Mouse (Mus musculus) ES-Bruce4 (cell line): ENCODE results near the gene Rab11fip4. TPM values are rescaled to one million over a fixed set of nuclear protein-coding genes. Genes with fewer than 3 reads are reported as not detected.

ENCODE experiments used
- H3K27ac ChIP-seq: 2 replicates; pipeline ENCODE4 v1.5.1; 2012; ENCODE audit warnings: low read length, inconsistent platforms; ENCODE audit not compliant: insufficient read depth
- H3K27me3 ChIP-seq: 2 replicates; pipeline ENCODE4 v1.6.1; 2012; ENCODE audit warnings: mild to moderate bottlenecking, low read length, inconsistent platforms; ENCODE audit not compliant: control insufficient read depth, poor library complexity, insufficient read depth, severe bottlenecking
- H3K36me3 ChIP-seq: 2 replicates; pipeline ENCODE4 v1.6.1; 2012; ENCODE audit warnings: inconsistent platforms, mild to moderate bottlenecking, low read length, moderate library complexity; ENCODE audit not compliant: control insufficient read depth, poor library complexity, insufficient read depth, severe bottlenecking
- H3K4me1 ChIP-seq: one replicate; pipeline ENCODE4 v1.8.1; 2011; ENCODE audit warnings: low read length; ENCODE audit not compliant: control insufficient read depth, insufficient read depth
- H3K4me3 ChIP-seq: 2 replicates; pipeline ENCODE4 v1.5.1; 2011; ENCODE audit warnings: low read depth, mild to moderate bottlenecking, low read length
- H3K9ac ChIP-seq: 2 replicates; pipeline ENCODE4 v1.6.1; 2012; ENCODE audit warnings: low read depth, mild to moderate bottlenecking, inconsistent platforms; ENCODE audit not compliant: poor library complexity, severe bottlenecking
- H3K9me3 ChIP-seq: replicated peaks from 2 replicates; pipeline ENCODE4 v1.6.1; 2012; ENCODE audit warnings: mild to moderate bottlenecking, low read length, inconsistent platforms; ENCODE audit not compliant: control insufficient read depth, poor library complexity, insufficient read depth, severe bottlenecking
- CTCF ChIP-seq: IDR thresholded peaks from one replicate; pipeline ENCODE4 v1.8.1; 2011; ENCODE audit warnings: low read depth, low read length
- EP300 ChIP-seq: IDR thresholded peaks from 2 replicates; pipeline ENCODE4 v1.6.1; 2011; ENCODE audit warnings: low read depth, low read length; ENCODE audit not compliant: insufficient read depth
- POLR2A ChIP-seq: IDR thresholded peaks from one replicate; pipeline ENCODE4 v1.8.1; 2011; ENCODE audit warnings: low read length; ENCODE audit not compliant: insufficient read depth
- polyA plus RNA-seq: library from polyadenylated mRNA; stranded (reverse); fragments of >200 nt; gene quantifications from 2 replicates; pipeline ENCODE4 v1.2.4, GENCODE M21; 2011; ENCODE audit warnings: low read depth; ENCODE audit not compliant: missing spikeins, insufficient read depth, insufficient read length

Gene Rab11fip4
- polyA plus RNA-seq, 1 experiment = 28.9 TPM

DNA sequence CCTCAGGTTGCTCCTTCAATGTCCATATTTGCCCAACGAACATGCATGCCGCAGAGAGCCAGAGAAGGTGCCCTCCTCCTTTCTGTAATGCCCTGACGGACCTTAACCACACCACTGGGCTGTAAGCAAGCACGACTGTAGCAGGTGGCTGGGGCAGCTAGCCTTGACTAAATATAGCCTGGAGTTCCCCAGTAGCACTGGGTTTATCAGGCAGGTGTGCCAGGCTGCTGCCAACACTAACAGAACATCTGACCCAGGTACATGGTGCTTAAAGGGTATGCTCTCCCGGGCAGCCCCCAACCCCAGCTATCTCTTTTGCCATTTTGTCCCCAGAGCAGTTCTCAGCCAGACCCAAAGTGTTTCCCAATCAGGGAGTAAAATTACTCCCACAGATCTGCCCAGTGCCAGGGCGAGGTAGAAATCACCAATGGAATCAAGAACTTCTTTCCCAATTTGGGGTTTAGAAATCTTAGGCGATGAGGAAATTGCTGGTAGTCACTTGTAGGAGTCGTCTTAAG is 127.9 kb downstream of the Rab11fip4 start:
- Histone ChIP-seq H3K27ac (no peak overlapping the region), H3K4me1 (peaks cover 5% of the 10 kb centered on the region), H3K4me3 (no peak overlapping the region), H3K9me3 (no peaks in the 10 kb centered on the region), H3K27me3 (no peaks in the 10 kb centered on the region), H3K9ac (no peak overlapping the region), H3K36me3 (no peaks in the 10 kb centered on the region)
- TF ChIP-seq CTCF (no peak), EP300 (no peak), POLR2A (no peak)

DNA sequence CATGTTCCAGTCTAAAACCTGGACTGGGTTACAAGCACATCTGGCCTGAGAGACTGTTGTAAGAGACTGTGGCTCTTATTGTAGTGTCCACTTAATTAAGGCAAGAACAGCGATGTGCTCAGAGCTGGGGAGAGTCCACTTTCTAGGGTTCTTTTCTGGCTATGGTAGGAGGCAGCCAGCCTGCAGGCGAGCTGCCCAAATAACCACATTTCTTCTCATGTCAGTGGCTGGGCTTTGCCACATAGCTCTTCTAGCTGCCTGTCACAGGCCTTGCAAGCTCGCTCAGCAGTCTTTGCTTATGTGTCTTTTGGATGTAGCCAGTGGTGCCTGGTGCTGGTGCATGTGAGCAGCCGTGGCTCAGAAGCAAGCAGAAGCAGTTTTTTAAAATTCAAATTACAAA is 129.7 kb downstream of the Rab11fip4 start:
- Histone ChIP-seq H3K9me3 (no peaks in the 10 kb centered on the region), H3K4me3 (no peak overlapping the region), H3K27ac (no peak overlapping the region), H3K36me3 (no peaks in the 10 kb centered on the region), H3K4me1 (peaks cover 5% of the 10 kb centered on the region), H3K27me3 (no peaks in the 10 kb centered on the region), H3K9ac (no peak overlapping the region)
- TF ChIP-seq CTCF = no peak

DNA sequence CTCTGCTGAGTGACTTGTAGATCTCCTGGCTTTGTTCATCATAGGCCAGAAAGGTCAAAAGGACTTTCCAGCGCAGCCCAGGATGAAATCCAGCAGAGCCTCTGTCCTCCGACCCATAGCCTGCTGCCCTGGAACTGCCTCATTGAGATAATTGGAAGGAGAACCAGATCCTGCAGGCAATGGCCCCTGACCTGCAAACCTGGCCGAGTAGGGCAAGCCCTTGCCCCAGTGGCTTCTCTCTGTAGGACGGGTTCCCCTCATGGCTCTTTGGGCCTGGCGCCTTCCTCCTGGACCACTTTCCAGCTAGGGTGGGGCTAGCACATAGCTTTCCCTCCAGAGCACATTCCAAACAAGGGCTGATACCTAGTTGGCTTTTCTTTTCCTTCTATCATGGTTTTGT is 131.8 kb downstream of the Rab11fip4 start:
- H3K27me3 ChIP-seq = no peaks in the 10 kb centered on the region
- no peaks in the 10 kb centered on the region for H3K9me3 ChIP-seq
- H3K4me1 ChIP-seq = peaks cover 3% of the 10 kb centered on the region
- H3K9ac ChIP-seq = no peak overlapping the region
- no peak for TF ChIP-seq EP300
- TF ChIP-seq POLR2A = no peak
- TF ChIP-seq CTCF = no peak
- no peak overlapping the region for H3K27ac ChIP-seq
- no peak overlapping the region for H3K4me3 ChIP-seq
- H3K36me3 ChIP-seq = no peaks in the 10 kb centered on the region

GRCm38 (mm10) chr11:79725005-79725404 is 134.0 kb downstream of the Rab11fip4 start:
- Histone ChIP-seq H3K36me3 (no peaks in the 10 kb centered on the region), H3K27me3 (no peaks in the 10 kb centered on the region), H3K9me3 (no peaks in the 10 kb centered on the region), H3K4me1 (no peaks in the 10 kb centered on the region), H3K9ac (no peak overlapping the region), H3K4me3 (no peak overlapping the region), H3K27ac (no peak overlapping the region)
- TF ChIP-seq CTCF (no peak), EP300 (no peak), POLR2A (no peak)

GRCm38 (mm10) chr11:79729231-79730047 is 138.4 kb downstream of the Rab11fip4 start:
- Histone ChIP-seq H3K9me3 (no peaks in the 10 kb centered on the region), H3K4me1 (peaks cover 5% of the 10 kb centered on the region), H3K27me3 (no peaks in the 10 kb centered on the region), H3K4me3 (no peak overlapping the region), H3K27ac (no peak overlapping the region), H3K9ac (no peak overlapping the region), H3K36me3 (no peaks in the 10 kb centered on the region)
- TF ChIP-seq EP300 = no peak
- TF ChIP-seq CTCF = no peak
- no peak for TF ChIP-seq POLR2A

- Histone ChIP-seq H3K27me3 (no peaks in the 10 kb centered on the region), H3K4me1 (peaks cover 5% of the 10 kb centered on the region), H3K9me3 (no peaks in the 10 kb centered on the region), H3K36me3 (no peaks in the 10 kb centered on the region), H3K27ac (no peak overlapping the region), H3K9ac (no peak overlapping the region), H3K4me3 (no peak overlapping the region)
- TF ChIP-seq POLR2A (no peak), CTCF (no peak), EP300 (no peak)
These were observed 139.4 kb downstream of the Rab11fip4 start for GRCm38 (mm10) chr11:79730462-79730861.
